Mouse (Mus musculus) intestine, postnatal 0 days (tissue): ENCODE data around the gene Ptprh. TPM values are rescaled to one million over a fixed set of nuclear protein-coding genes. Genes with fewer than 3 reads are reported as not detected.
"Not testable (repeated sequence)": the region's sequence is repeated elsewhere in the genome, so short reads cannot be mapped to it uniquely, and the experiment has no call there.

ENCODE experiments used
- ATAC-seq: fragments of 200-750 bp; cut with Nextera tagmentation; 2 replicates; pipeline ENCODE4 v1.8.0; 2017; ENCODE audit warnings: mild to moderate bottlenecking, moderate TSS enrichment, moderate library complexity
- H3K27ac ChIP-seq: fragments of 300-500 bp; sonication (generic); 2 replicates; pipeline ENCODE4 v1.5.1; 2014; ENCODE audit warnings: mild to moderate bottlenecking, low read depth, low read length, moderate library complexity
- H3K27me3 ChIP-seq: fragments of 300-500 bp; sonication (generic); replicated peaks from 2 replicates; pipeline ENCODE4 v1.6.1; 2014; ENCODE audit warnings: low read length, mixed read lengths; ENCODE audit not compliant: control insufficient read depth, insufficient read depth
- H3K36me3 ChIP-seq: fragments of 300-500 bp; sonication (generic); 2 replicates; pipeline ENCODE4 v1.6.1; 2014; ENCODE audit warnings: mild to moderate bottlenecking, moderate library complexity; ENCODE audit not compliant: control insufficient read depth, insufficient read depth
- H3K4me1 ChIP-seq: fragments of 300-500 bp; sonication (generic); replicated peaks from 2 replicates; pipeline ENCODE4 v1.6.1; 2014; ENCODE audit warnings: antibody characterized with exemption, low read length, mixed read lengths; ENCODE audit not compliant: control insufficient read depth, insufficient read depth
- H3K4me2 ChIP-seq: fragments of 300-500 bp; sonication (generic); replicated peaks from 2 replicates; pipeline ENCODE4 v1.6.1; 2014; ENCODE audit warnings: low read depth, mild to moderate bottlenecking, moderate library complexity
- H3K4me3 ChIP-seq: fragments of 300-500 bp; sonication (generic); 2 replicates; pipeline ENCODE4 v1.5.1; 2014; ENCODE audit warnings: low read depth, low read length
- H3K9ac ChIP-seq: fragments of 300-500 bp; sonication (generic); 2 replicates; pipeline ENCODE4 v1.6.1; 2014; ENCODE audit warnings: mild to moderate bottlenecking, low read depth, low read length
- H3K9me3 ChIP-seq: fragments of 300-500 bp; sonication (generic); 2 replicates; pipeline ENCODE4 v1.6.1; 2016; ENCODE audit warnings: mixed run types; ENCODE audit not compliant: control insufficient read depth
- CTCF ChIP-seq: sonication (generic); IDR thresholded peaks from 2 replicates; pipeline ENCODE4 v1.5.1; 2016; ENCODE audit warnings: low read depth, mild to moderate bottlenecking, control low read depth, antibody characterized with exemption, moderate library complexity
- WGBS: fragments of 180-500 bp; shearing (Covaris S2); extraction: QIAGEN DNeasy Blood & Tissue Kit; methylation state at CpG from one replicate; pipeline ENCODE4 v1.1.7; 2014; 5-methylcytosine and 5-hydroxymethylcytosine counted together
- polyA plus RNA-seq: library from polyadenylated mRNA; unstranded; fragments of >200 nt; fragmentation: Nextera tagmentation; extraction: Ambion mirVana; gene quantifications from 2 replicates; pipeline ENCODE4 v1.2.1, GENCODE M21; 2015

Ptprh gene
- polyA plus RNA-seq, 1 experiment from 2014 or later, result 16.7 TPM

- no peaks in the 10 kb centered on the region for H3K27me3 ChIP-seq
- H3K4me3 ChIP-seq, result no peak overlapping the region
- TF ChIP-seq CTCF, result no peak
- H3K36me3 ChIP-seq, result no peaks in the 10 kb centered on the region
- peak overlapping the region; percentile 69 for H3K4me2 ChIP-seq
- ATAC-seq, result no peak
- no peak overlapping the region for H3K9ac ChIP-seq
- H3K27ac ChIP-seq, result no peak overlapping the region
- 66% methylated on average over 18 of the region's 18 CpGs for WGBS
- H3K9me3 ChIP-seq, result no peaks in the 10 kb centered on the region
- 0 out of 2 replicates have a peak, but pooled peaks cover 4% of the 10 kb centered on the region for H3K4me1 ChIP-seq
Measured at GRCm38 (mm10) chr7:4527302-4527689, 76.5 kb downstream of the Ptprh start.

GRCm38 (mm10) chr7:4526341-4527301, 77.2 kb downstream of the Ptprh start:
- no peaks in the 10 kb centered on the region for H3K4me1 ChIP-seq
- no peaks in the 10 kb centered on the region for H3K27me3 ChIP-seq
- H3K27ac ChIP-seq, result no peak overlapping the region
- TF ChIP-seq CTCF, result peak; percentile 92
- no peaks in the 10 kb centered on the region for H3K9me3 ChIP-seq
- H3K4me3 ChIP-seq, result peak overlapping the region; percentile 30
- H3K36me3 ChIP-seq, result no peaks in the 10 kb centered on the region
- WGBS, result 27% methylated on average over 40 of the region's 40 CpGs
- H3K4me2 ChIP-seq, result peak overlapping the region; percentile 69
- H3K9ac ChIP-seq, result peak overlapping the region; percentile 23; the same call in 1 of the 2 replicates
- peak; percentile 86 for ATAC-seq

GRCm38 (mm10) chr7:4524212-4524922, 79.5 kb downstream of the Ptprh start, which contains the start of gene Tnni3:
Gene Tnni3 (minus strand): TSS chr7:4524229.
- not testable (repeated sequence) for H3K9ac ChIP-seq, H3K9me3 ChIP-seq, H3K4me2 ChIP-seq, H3K4me3 ChIP-seq, H3K27ac ChIP-seq, H3K36me3 ChIP-seq, H3K4me1 ChIP-seq, ATAC-seq, H3K27me3 ChIP-seq
- WGBS, result 66% methylated on average over 15 of the region's 15 CpGs
- TF ChIP-seq CTCF, result peak; percentile 82

GRCm38 (mm10) chr7:4523205-4524130, 80.4 kb downstream of the Ptprh start:
- no peaks in the 10 kb centered on the region for H3K36me3 ChIP-seq
- ATAC-seq, result no peak
- H3K4me1 ChIP-seq, result no peaks in the 10 kb centered on the region
- no peak overlapping the region for H3K9ac ChIP-seq
- no peak overlapping the region for H3K27ac ChIP-seq
- H3K4me3 ChIP-seq, result no peak overlapping the region
- H3K4me2 ChIP-seq, result no peak overlapping the region
- H3K9me3 ChIP-seq, result no peaks in the 10 kb centered on the region
- 90% methylated on average over 33 of the region's 33 CpGs for WGBS
- H3K27me3 ChIP-seq, result 0 out of 2 replicates have a peak, but pooled peaks cover 4% of the 10 kb centered on the region
- no peak for TF ChIP-seq CTCF

GRCm38 (mm10) chr7:4522292-4522691, 81.5 kb downstream of the Ptprh start:
- no peak overlapping the region for H3K4me3 ChIP-seq

More at GRCm38 (mm10) chr7:4522292-4522691, 81.5 kb downstream of the Ptprh start:
- Histone ChIP-seq H3K4me1 (no peaks in the 10 kb centered on the region), H3K4me2 (no peak overlapping the region), H3K27me3 (0 out of 2 replicates have a peak, but pooled peaks cover 4% of the 10 kb centered on the region), H3K9me3 (no peaks in the 10 kb centered on the region), H3K36me3 (no peaks in the 10 kb centered on the region), H3K27ac (no peak overlapping the region), H3K9ac (no peak overlapping the region)
- 68% methylated on average over 6 of the region's 6 CpGs for WGBS
- no peak for TF ChIP-seq CTCF
- no peak for ATAC-seq
